Mouse (Mus musculus) MEL (cell line): ENCODE data around the gene Tst. TPM values are rescaled to one million over a fixed set of nuclear protein-coding genes. Genes with fewer than 3 reads are reported as not detected.

Experiments
- DNase-seq: peaks from one replicate; pipeline ENCODE4 v3.0.0; 2011; ENCODE audit warnings: low read depth, low spot score
- H3K27ac ChIP-seq: 2 replicates; pipeline ENCODE4 v1.5.1; 2012; ENCODE audit warnings: low read depth, mild to moderate bottlenecking, control low read depth, low read length, moderate library complexity; ENCODE audit not compliant: control insufficient read depth
- H3K27me3 ChIP-seq, 2 experiments: fragments of 150-350 bp in 1 of 2; sonication (generic) in 1 of 2; 2 replicates each; pipeline ENCODE4 v1.6.1; 2012; ENCODE audit warnings: low read length in 2 of 2, mild to moderate bottlenecking in 2 of 2, improper control_type of control experiment in 1 of 2, moderate library complexity in 1 of 2; ENCODE audit not compliant: insufficient read depth in 2 of 2, control insufficient read depth in 1 of 2
- H3K36me3 ChIP-seq, 2 experiments: 2 replicates each; pipeline ENCODE4 v1.6.1; 2012 to 2014; ENCODE audit warnings: low read length in 2 of 2, improper control_type of control experiment in 1 of 2, inconsistent platforms in 1 of 2, mild to moderate bottlenecking in 1 of 2; ENCODE audit not compliant: insufficient read depth in 2 of 2, control insufficient read depth in 1 of 2
- H3K4me1 ChIP-seq, 2 experiments: fragments of 150-350 bp in 1 of 2; sonication (generic) in 1 of 2; 2 replicates each; pipeline ENCODE4 v1.6.1; 2012; ENCODE audit warnings: low read length in 2 of 2, improper control_type of control experiment in 1 of 2, mild to moderate bottlenecking in 1 of 2; ENCODE audit not compliant: insufficient read depth in 2 of 2, control insufficient read depth in 1 of 2
- H3K4me3 ChIP-seq, 2 experiments: fragments of 150-350 bp in 1 of 2; sonication (generic) in 1 of 2; 2 replicates each; pipeline ENCODE4 v1.5.1; 2012; ENCODE audit warnings: low read depth in 2 of 2, low read length in 2 of 2, mild to moderate bottlenecking in 2 of 2, moderate library complexity in 2 of 2, control low read depth in 1 of 2, improper control_type of control experiment in 1 of 2; ENCODE audit not compliant: control insufficient read depth in 1 of 2, insufficient read depth in 1 of 2
- H3K79me2 ChIP-seq: 2 replicates; pipeline ENCODE4 v1.6.1; 2012; ENCODE audit warnings: mild to moderate bottlenecking, low read length, moderate library complexity; ENCODE audit not compliant: control insufficient read depth, poor library complexity, insufficient read depth
- H3K9ac ChIP-seq: 2 replicates; pipeline ENCODE4 v1.6.1; 2012; ENCODE audit warnings: low read depth, mild to moderate bottlenecking, control low read depth, low read length, moderate library complexity; ENCODE audit not compliant: control insufficient read depth, poor library complexity, severe bottlenecking
- H3K9me3 ChIP-seq: fragments of 150-350 bp; sonication (generic); replicated peaks from 2 replicates; pipeline ENCODE4 v1.6.1; 2012; ENCODE audit warnings: mild to moderate bottlenecking, low read length, improper control_type of control experiment, moderate library complexity; ENCODE audit not compliant: insufficient read depth
- BHLHE40 ChIP-seq: IDR thresholded peaks from 2 replicates; pipeline ENCODE4 v1.6.1; 2012; ENCODE audit warnings: low read depth, mild to moderate bottlenecking, inconsistent platforms, low read length, improper control_type of control experiment, borderline replicate concordance
- CHD1 ChIP-seq: IDR thresholded peaks from 2 replicates; pipeline ENCODE4 v1.6.1; 2012; ENCODE audit warnings: low read depth, mild to moderate bottlenecking, inconsistent platforms, low read length, improper control_type of control experiment
- CHD2 ChIP-seq: IDR thresholded peaks from 2 replicates; pipeline ENCODE4 v1.6.1; 2011; ENCODE audit warnings: low read length, improper control_type of control experiment
- CTCF ChIP-seq, 3 experiments: IDR thresholded peaks in 2 of 3; conservative IDR thresholded peaks in 1 of 3; 2 replicates each; pipeline ENCODE4 v1.5.1; 2011 to 2012; ENCODE audit warnings: low read length in 3 of 3, low read depth in 2 of 3, mild to moderate bottlenecking in 2 of 3, improper control_type of control experiment in 1 of 3, inconsistent platforms in 1 of 3, mixed read lengths in 1 of 3, moderate library complexity in 1 of 3; ENCODE audit not compliant: control insufficient read depth in 1 of 3, insufficient read depth in 1 of 3, poor library complexity in 1 of 3, severe bottlenecking in 1 of 3
- E2F4 ChIP-seq: IDR thresholded peaks from 2 replicates; pipeline ENCODE4 v1.6.1; 2011; ENCODE audit warnings: low read depth, low read length, improper control_type of control experiment, borderline replicate concordance
- ELF1 ChIP-seq: IDR thresholded peaks from 2 replicates; pipeline ENCODE4 v1.6.1; 2014; ENCODE audit warnings: low read depth, mild to moderate bottlenecking, inconsistent platforms, low read length, improper control_type of control experiment, moderate library complexity
- EP300 ChIP-seq, 2 experiments: IDR thresholded peaks; 2 replicates each; pipeline ENCODE4 v1.6.1; 2011; ENCODE audit warnings: improper control_type of control experiment in 2 of 2, low read length in 2 of 2, low read depth in 1 of 2, mild to moderate bottlenecking in 1 of 2
- ETS1 ChIP-seq: IDR thresholded peaks from 2 replicates; pipeline ENCODE4 v1.6.1; 2012; ENCODE audit warnings: low read depth, mild to moderate bottlenecking, inconsistent platforms, low read length, improper control_type of control experiment, moderate library complexity
- GABPA ChIP-seq: IDR thresholded peaks from 2 replicates; pipeline ENCODE4 v1.6.1; 2012; ENCODE audit warnings: low read depth, mild to moderate bottlenecking, inconsistent platforms, low read length, improper control_type of control experiment, moderate library complexity
- GATA1 ChIP-seq: IDR thresholded peaks from 2 replicates; pipeline ENCODE4 v1.6.1; 2011; ENCODE audit warnings: low read depth, low read length, improper control_type of control experiment
- HCFC1 ChIP-seq: IDR thresholded peaks from 2 replicates; pipeline ENCODE4 v1.6.1; 2012; ENCODE audit warnings: low read depth, mild to moderate bottlenecking, inconsistent platforms, low read length, improper control_type of control experiment, moderate library complexity
- JUND ChIP-seq: IDR thresholded peaks from 2 replicates; pipeline ENCODE4 v1.6.1; 2011; ENCODE audit warnings: low read depth, mild to moderate bottlenecking, improper control_type of control experiment, low read length
- KAT2A ChIP-seq: conservative IDR thresholded peaks from 2 replicates; pipeline ENCODE4 v1.6.1; 2012; ENCODE audit warnings: low read depth, low read length, improper control_type of control experiment, inconsistent platforms
- MAFK ChIP-seq: IDR thresholded peaks from 2 replicates; pipeline ENCODE4 v1.6.1; 2011; ENCODE audit warnings: low read depth, mild to moderate bottlenecking, low read length, improper control_type of control experiment, borderline replicate concordance
- MAX ChIP-seq: IDR thresholded peaks from 2 replicates; pipeline ENCODE4 v1.6.1; 2011; ENCODE audit warnings: low read length, improper control_type of control experiment
- MAZ ChIP-seq: IDR thresholded peaks from 2 replicates; pipeline ENCODE4 v1.6.1; 2012; ENCODE audit warnings: low read depth, mild to moderate bottlenecking, inconsistent platforms, low read length, improper control_type of control experiment
- MEF2A ChIP-seq: IDR thresholded peaks from 2 replicates; pipeline ENCODE4 v1.6.1; 2014; ENCODE audit warnings: low read depth, mild to moderate bottlenecking, inconsistent platforms, low read length, improper control_type of control experiment; ENCODE audit not compliant: poor library complexity, insufficient replicate concordance, severe bottlenecking; ENCODE audit errors: extremely low read depth
- MXI1 ChIP-seq: IDR thresholded peaks from 2 replicates; pipeline ENCODE4 v1.6.1; 2011; ENCODE audit warnings: mild to moderate bottlenecking, low read depth, low read length, improper control_type of control experiment
- MYB ChIP-seq: IDR thresholded peaks from 2 replicates; pipeline ENCODE4 v1.6.1; 2011; ENCODE audit warnings: mild to moderate bottlenecking, low read depth, low read length, improper control_type of control experiment
- MYC ChIP-seq: IDR thresholded peaks from 2 replicates; pipeline ENCODE4 v1.6.1; 2011; ENCODE audit warnings: low read depth, mild to moderate bottlenecking, low read length, improper control_type of control experiment, moderate library complexity
- NELFE ChIP-seq: IDR thresholded peaks from 2 replicates; pipeline ENCODE4 v1.6.1; 2011; ENCODE audit warnings: low read depth, low read length, improper control_type of control experiment
- POLR2A ChIP-seq, 2 experiments: IDR thresholded peaks; 2 replicates each; pipeline ENCODE4 v1.6.1; 2011 to 2012; ENCODE audit warnings: low read length in 2 of 2, mild to moderate bottlenecking in 2 of 2, control low read depth in 1 of 2, improper control_type of control experiment in 1 of 2, low read depth in 1 of 2, moderate library complexity in 1 of 2; ENCODE audit not compliant: control insufficient read depth in 1 of 2, insufficient read depth in 1 of 2, poor library complexity in 1 of 2
- POLR2AphosphoS2 ChIP-seq: IDR thresholded peaks from 2 replicates; pipeline ENCODE4 v1.6.1; 2011; ENCODE audit warnings: low read length, improper control_type of control experiment
- POLR2AphosphoS5 ChIP-seq: IDR thresholded peaks from 2 replicates; pipeline ENCODE4 v1.6.1; 2012; ENCODE audit warnings: low read depth, borderline replicate concordance, mild to moderate bottlenecking, inconsistent platforms, low read length, moderate library complexity, mixed read lengths
- RAD21 ChIP-seq: IDR thresholded peaks from 2 replicates; pipeline ENCODE4 v1.6.1; 2011; ENCODE audit warnings: mild to moderate bottlenecking, low read depth, low read length, improper control_type of control experiment
- RCOR1 ChIP-seq: IDR thresholded peaks from 2 replicates; pipeline ENCODE4 v1.6.1; 2012; ENCODE audit warnings: low read depth, mild to moderate bottlenecking, inconsistent platforms, low read length, improper control_type of control experiment
- SIN3A ChIP-seq: IDR thresholded peaks from 2 replicates; pipeline ENCODE4 v1.6.1; 2012; ENCODE audit warnings: low read length, improper control_type of control experiment, inconsistent platforms
- SMC3 ChIP-seq: IDR thresholded peaks from 2 replicates; pipeline ENCODE4 v1.6.1; 2011; ENCODE audit warnings: low read depth, low read length, improper control_type of control experiment
- TAL1 ChIP-seq: IDR thresholded peaks from 2 replicates; pipeline ENCODE4 v1.6.1; 2012; ENCODE audit warnings: mild to moderate bottlenecking, inconsistent platforms, low read length, moderate library complexity, mixed read lengths
- TBP ChIP-seq: IDR thresholded peaks from 2 replicates; pipeline ENCODE4 v1.8.0; 2011; ENCODE audit warnings: low read depth, low read length, improper control_type of control experiment
- TCF12 ChIP-seq: IDR thresholded peaks from 2 replicates; pipeline ENCODE4 v1.6.1; 2014; ENCODE audit warnings: low read depth, mild to moderate bottlenecking, inconsistent platforms, low read length, improper control_type of control experiment, moderate library complexity
- UBTF ChIP-seq: IDR thresholded peaks from 2 replicates; pipeline ENCODE4 v1.6.1; 2012; ENCODE audit warnings: low read depth, mild to moderate bottlenecking, inconsistent platforms, low read length, improper control_type of control experiment, moderate library complexity, borderline replicate concordance; ENCODE audit not compliant: insufficient read depth
- USF1 ChIP-seq: IDR thresholded peaks from 2 replicates; pipeline ENCODE4 v1.6.1; 2014; ENCODE audit warnings: low read depth, mild to moderate bottlenecking, inconsistent platforms, low read length, improper control_type of control experiment, moderate library complexity
- USF2 ChIP-seq, 2 experiments: IDR thresholded peaks; 2 replicates each; pipeline ENCODE4 v1.6.1; 2011 to 2012; ENCODE audit warnings: improper control_type of control experiment in 2 of 2, low read length in 2 of 2, borderline replicate concordance in 1 of 2, inconsistent platforms in 1 of 2, low read depth in 1 of 2, mild to moderate bottlenecking in 1 of 2; ENCODE audit not compliant: insufficient read depth in 1 of 2
- ZC3H11A ChIP-seq: IDR thresholded peaks from 2 replicates; pipeline ENCODE4 v1.6.1; 2012; ENCODE audit warnings: low read depth, mild to moderate bottlenecking, inconsistent platforms, low read length, improper control_type of control experiment
- ZKSCAN1 ChIP-seq: IDR thresholded peaks from 2 replicates; pipeline ENCODE4 v1.6.1; 2012; ENCODE audit warnings: low read depth, mild to moderate bottlenecking, inconsistent platforms, low read length, improper control_type of control experiment, moderate library complexity
- ZNF384 ChIP-seq: IDR thresholded peaks from 2 replicates; pipeline ENCODE4 v1.6.1; 2012; ENCODE audit warnings: low read depth, mild to moderate bottlenecking, inconsistent platforms, low read length, improper control_type of control experiment
- polyA plus RNA-seq, 2 experiments: library from polyadenylated mRNA; stranded (reverse) in 1 of 2; unstranded in 1 of 2; fragments of >175 nt in 1 of 2; fragments of >200 nt in 1 of 2; gene quantifications; 2 replicates each; pipeline versions ENCODE4 v1.2.1 to v1.2.4; 2012; ENCODE audit warnings: low replicate concordance in 2 of 2, low read depth in 1 of 2; ENCODE audit not compliant: insufficient read length in 2 of 2, insufficient read depth in 1 of 2, missing spikeins in 1 of 2
- total RNA-seq: library from RNA; depleted of rRNA; stranded (reverse); fragments of 300-350 nt; gene quantifications from 2 replicates; pipeline ENCODE4 v1.2.3, GENCODE M21; 2012

The Tst gene
- total and polyA plus RNA-seq, 3 experiments = 29.5 to 34.8 TPM; not detected in 1

DNA sequence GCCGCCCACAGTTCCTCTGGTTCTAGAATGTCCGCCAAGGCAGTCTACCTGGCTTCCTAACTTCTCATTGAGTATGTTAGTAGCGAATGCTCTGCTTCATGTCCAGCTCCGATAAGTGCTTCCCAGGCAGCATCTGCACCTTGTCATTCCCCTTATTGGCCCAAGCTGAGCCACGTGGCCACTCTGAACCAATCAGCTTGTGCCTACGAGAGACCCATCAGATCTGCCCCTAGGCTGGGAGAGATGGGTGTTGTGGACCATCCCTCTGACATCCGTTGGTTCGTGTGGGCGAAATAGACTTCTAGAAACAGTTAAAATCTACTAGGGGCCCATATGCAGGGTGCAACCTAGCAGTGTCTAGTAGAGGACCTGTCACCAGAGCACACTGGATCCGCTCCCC is 27.8 kb downstream of the Tst start:
- peak overlapping the region; percentile 63 for H3K9ac ChIP-seq
- peak overlapping the region; percentile 89 for H3K27ac ChIP-seq
- H3K9me3 ChIP-seq = no peaks in the 10 kb centered on the region
- H3K4me3 ChIP-seq = peak overlapping the region; percentile 57 to 70
- peak; percentile 93 for DNase-seq
- no peaks in the 10 kb centered on the region; the same call in 1 of the 2 replicates for H3K79me2 ChIP-seq
- H3K27me3 ChIP-seq = no peaks in the 10 kb centered on the region
- peaks cover 1 to 26% of the 10 kb centered on the region in 2 experiments; a peak in 3 of 4 replicates for H3K4me1 ChIP-seq
- H3K36me3 ChIP-seq = peaks cover 0 to 7% of the 10 kb centered on the region in 2 experiments; a peak in 2 of 4 replicates
- TF ChIP-seq POLR2AphosphoS5 (no peak), USF2 (IDR thresholded peaks at IDR 0.05; ENCODE audit: borderline replicate concordance in 1 of 2, insufficient read depth in 1 of 2, low read depth in 1 of 2, low read length in 2 of 2) (peak; percentile 84 to 95), MEF2A (no peak), JUND (no peak), RCOR1 (peak; percentile 11; the same call in 1 of the 2 replicates), MAFK (no peak), NELFE (peak; percentile 70), ZNF384 (no peak), MAX (peak; percentile 98), POLR2A (IDR thresholded peaks at IDR 0.05; ENCODE audit: control insufficient read depth in 1 of 2, insufficient read depth in 1 of 2, low read depth in 1 of 2, low read length in 2 of 2, poor library complexity in 1 of 2) (peak; percentile 39 to 65; a peak in 3 of 4 replicates), MAZ (no peak), GABPA (no peak), ELF1 (no peak), MYB (0 out of 2 replicates have a peak, but pooled peaks have one; percentile 33), ZC3H11A (no peak), TBP (peak; percentile 87), KAT2A (no peak), SIN3A (no peak; the same call in 1 of the 2 replicates), BHLHE40 (no peak), CTCF (IDR thresholded peaks at IDR 0.05 in 2 of 3, conservative IDR thresholded peaks at IDR 0.05 in 1 of 3; ENCODE audit: control insufficient read depth in 1 of 3, insufficient read depth in 1 of 3, low read depth in 2 of 3, low read length in 3 of 3, poor library complexity in 1 of 3, severe bottlenecking in 1 of 3) (no peak), MXI1 (0 out of 2 replicates have a peak, but pooled peaks have one; percentile 6), POLR2AphosphoS2 (no peak; the same call in 1 of the 2 replicates), ZKSCAN1 (no peak), UBTF (no peak), HCFC1 (peak; percentile 61), TCF12 (peak; percentile 41), GATA1 (peak; percentile 51; the same call in 1 of the 2 replicates), CHD1 (no peak), SMC3 (no peak), RAD21 (no peak), EP300 (IDR thresholded peaks at IDR 0.05; ENCODE audit: low read depth in 1 of 2, low read length in 2 of 2) (peak; percentile 41 to 58; a peak in 3 of 4 replicates), E2F4 (no peak), ETS1 (peak; percentile 34; the same call in 1 of the 2 replicates), USF1 (peak; percentile 97), TAL1 (no peak), CHD2 (no peak), MYC (no peak)
